Mouse (Mus musculus) forebrain, embryonic 14.5 days (tissue): ENCODE measurements around the gene Mdm2. TPM values are rescaled to one million over a fixed set of nuclear protein-coding genes. Genes with fewer than 3 reads are reported as not detected.
"Not testable (repeated sequence)": the region's sequence is repeated elsewhere in the genome, so short reads cannot be mapped to it uniquely, and the experiment has no call there.

Source experiments
- ATAC-seq: fragments of 200-750 bp; cut with Nextera tagmentation; 2 replicates; pipeline ENCODE4 v1.8.0; 2017; ENCODE audit warnings: mild to moderate bottlenecking, moderate library complexity
- DNase-seq: peaks from one replicate; pipeline ENCODE4 v3.0.0-alpha.2; 2015; ENCODE audit warnings: low spot score
- H3K27ac ChIP-seq: fragments of 300-500 bp; sonication (generic); 2 replicates; pipeline ENCODE4 v1.5.1; 2014; ENCODE audit warnings: low read depth, mild to moderate bottlenecking, control low read depth, low read length, moderate library complexity
- H3K27me3 ChIP-seq: fragments of 300-500 bp; sonication (generic); replicated peaks from 2 replicates; pipeline ENCODE4 v1.6.1; 2014; ENCODE audit warnings: low read length, control low read depth, mixed read lengths; ENCODE audit not compliant: control insufficient read depth, insufficient read depth
- H3K36me3 ChIP-seq: fragments of 300-500 bp; sonication (generic); 2 replicates; pipeline ENCODE4 v1.6.1; 2014; ENCODE audit warnings: low read length, control low read depth; ENCODE audit not compliant: control insufficient read depth, insufficient read depth
- H3K4me1 ChIP-seq: fragments of 300-500 bp; sonication (generic); 2 replicates; pipeline ENCODE4 v1.6.1; 2014; ENCODE audit warnings: antibody characterized with exemption, low read length, control low read depth; ENCODE audit not compliant: control insufficient read depth, insufficient read depth
- H3K4me2 ChIP-seq: fragments of 300-500 bp; sonication (generic); 2 replicates; pipeline ENCODE4 v1.6.1; 2014; ENCODE audit warnings: mild to moderate bottlenecking, control low read depth, low read length
- H3K4me3 ChIP-seq: fragments of 300-500 bp; sonication (generic); 2 replicates; pipeline ENCODE4 v1.5.1; 2014; ENCODE audit warnings: low read depth, low read length, control low read depth
- H3K9ac ChIP-seq: fragments of 300-500 bp; sonication (generic); 2 replicates; pipeline ENCODE4 v1.6.1; 2014; ENCODE audit warnings: mild to moderate bottlenecking, low read length, control low read depth, moderate library complexity
- H3K9me3 ChIP-seq: fragments of 300-500 bp; sonication (generic); replicated peaks from 2 replicates; pipeline ENCODE4 v1.6.1; 2016; ENCODE audit warnings: low read length, control low read depth, mixed read lengths; ENCODE audit not compliant: control insufficient read depth
- WGBS: fragments of 180-500 bp; shearing (Covaris S2); extraction: QIAGEN DNeasy Blood & Tissue Kit; methylation state at CpG from one replicate; pipeline ENCODE4 v1.1.7; 2014; 5-methylcytosine and 5-hydroxymethylcytosine counted together
- polyA plus RNA-seq: library from polyadenylated mRNA; unstranded; fragments of >200 nt; fragmentation: Nextera tagmentation; extraction: Ambion mirVana; gene quantifications from 2 replicates; pipeline ENCODE4 v1.2.1, GENCODE M21; 2014

The Mdm2 gene
- polyA plus RNA-seq, 1 experiment from 2014 or later = 33.0 TPM

DNA sequence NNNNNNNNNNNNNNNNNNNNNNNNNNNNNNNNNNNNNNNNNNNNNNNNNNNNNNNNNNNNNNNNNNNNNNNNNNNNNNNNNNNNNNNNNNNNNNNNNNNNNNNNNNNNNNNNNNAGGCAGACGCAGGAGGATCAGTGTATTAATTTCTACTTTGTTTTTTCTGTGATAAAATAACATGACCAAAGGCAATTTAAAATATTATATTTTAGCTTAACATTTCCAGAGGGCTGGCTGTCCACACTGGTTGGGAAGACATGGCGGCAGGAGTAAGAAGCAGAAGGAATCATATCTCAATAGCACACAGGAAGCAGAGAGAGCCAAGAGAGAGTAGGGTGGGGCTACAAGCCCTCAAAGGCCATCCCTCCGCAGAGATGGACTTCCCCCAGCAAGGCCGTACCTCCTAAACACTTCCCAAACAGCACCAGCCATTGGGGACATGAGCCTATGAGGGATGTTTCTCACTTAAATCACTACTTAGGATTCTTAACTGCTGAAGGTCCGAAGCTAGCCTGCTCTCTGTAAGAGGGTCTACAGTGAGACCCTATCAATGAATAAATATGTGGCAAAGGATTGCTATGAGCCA, 13.7 kb upstream of the Mdm2 start:
- Histone ChIP-seq H3K27me3 (no peaks in the 10 kb centered on the region), H3K36me3 (no peaks in the 10 kb centered on the region), H3K4me1 (no peaks in the 10 kb centered on the region), H3K9me3 (no peaks in the 10 kb centered on the region), H3K27ac (no peak overlapping the region), H3K4me2 (no peak overlapping the region), H3K4me3 (no peak overlapping the region), H3K9ac (no peak overlapping the region)
- no peak for DNase-seq
- WGBS = 79% methylated on average over 5 of the region's 5 CpGs
- ATAC-seq = no peak

DNA sequence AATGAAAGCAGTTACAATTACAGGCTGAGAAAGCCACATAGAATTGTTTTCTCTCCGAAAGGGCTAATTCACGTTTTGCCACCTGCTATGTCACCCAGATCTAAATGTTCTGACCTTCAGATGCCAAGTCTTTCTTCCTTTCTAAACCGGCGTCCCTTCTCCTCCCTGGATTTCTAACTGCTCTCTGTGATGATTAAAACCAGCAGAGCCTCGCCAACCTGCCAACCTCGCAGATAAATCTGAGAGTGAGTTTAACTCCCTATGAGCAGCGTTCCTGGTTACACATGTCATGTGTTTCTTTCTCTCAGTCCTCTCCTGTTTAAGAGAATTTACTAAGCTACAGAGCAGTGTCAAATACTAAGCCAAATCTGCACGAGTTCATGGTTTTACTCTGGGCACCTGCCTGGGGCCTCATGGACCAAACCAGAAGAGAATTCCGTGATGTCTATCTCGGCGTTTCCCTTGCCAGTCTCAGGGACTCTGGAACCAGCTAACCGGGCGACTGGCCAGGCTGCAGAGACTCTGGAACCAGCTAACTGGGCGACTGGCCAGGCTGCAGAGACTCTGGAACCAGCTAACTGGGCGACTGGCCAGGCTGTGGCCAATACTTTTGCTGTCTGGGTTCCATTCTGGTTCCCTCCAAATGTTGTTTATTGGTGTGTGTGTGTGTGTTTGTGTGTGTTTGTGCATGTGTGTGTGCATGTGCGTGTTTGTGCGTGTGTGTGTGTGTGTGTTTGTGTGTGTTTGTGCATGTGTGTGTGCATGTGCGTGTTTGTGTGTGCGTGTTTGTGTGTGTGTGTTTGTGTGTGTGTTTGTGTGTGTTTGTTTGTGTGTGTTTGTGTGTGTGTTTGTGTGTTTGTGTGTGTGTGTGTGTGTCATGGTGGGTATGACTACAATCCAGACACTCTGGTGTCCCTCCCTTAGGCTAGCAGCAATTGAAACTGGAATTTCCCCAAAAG, 7.9 kb upstream of the Mdm2 start:
- no peak overlapping the region for H3K4me2 ChIP-seq
- H3K9ac ChIP-seq = no peak overlapping the region
- no peaks in the 10 kb centered on the region for H3K4me1 ChIP-seq
- H3K36me3 ChIP-seq = no peaks in the 10 kb centered on the region
- H3K27ac ChIP-seq = peak overlapping the region; percentile 36; the same call in 1 of the 2 replicates
- DNase-seq (peak; percentile 13), ATAC-seq (no peak)
- no peaks in the 10 kb centered on the region for H3K27me3 ChIP-seq
- 66% methylated on average over 19 of the region's 19 CpGs for WGBS
- no peaks in the 10 kb centered on the region for H3K9me3 ChIP-seq
- no peak overlapping the region for H3K4me3 ChIP-seq

DNA sequence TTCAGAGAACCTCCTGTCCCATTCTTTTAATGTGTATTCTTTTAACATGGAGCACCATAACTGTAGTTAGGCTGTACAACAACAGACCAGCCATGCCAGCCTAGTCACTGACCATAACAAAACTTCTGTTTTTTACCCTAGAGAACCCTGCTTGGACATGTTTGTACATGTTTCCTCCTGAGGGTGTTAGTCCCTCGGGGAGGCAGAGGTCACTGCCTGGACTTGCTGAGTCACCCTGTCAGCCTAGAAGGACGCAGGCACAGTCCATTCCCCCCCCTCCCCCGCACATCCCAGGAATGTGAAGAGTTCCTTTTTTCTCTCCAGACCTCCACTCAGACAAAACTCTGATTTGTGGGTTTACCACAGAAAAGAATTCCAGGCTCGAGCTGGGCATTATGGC, 7.0 kb upstream of the Mdm2 start:
- DNase-seq (no peak), ATAC-seq (no peak)
- Histone ChIP-seq H3K9me3 (no peaks in the 10 kb centered on the region), H3K27me3 (no peaks in the 10 kb centered on the region), H3K9ac (no peak overlapping the region), H3K27ac (no peak overlapping the region), H3K4me1 (no peaks in the 10 kb centered on the region), H3K36me3 (no peaks in the 10 kb centered on the region), H3K4me2 (no peak overlapping the region), H3K4me3 (no peak overlapping the region)
- 13% methylated on average over 4 of the region's 4 CpGs for WGBS

DNA sequence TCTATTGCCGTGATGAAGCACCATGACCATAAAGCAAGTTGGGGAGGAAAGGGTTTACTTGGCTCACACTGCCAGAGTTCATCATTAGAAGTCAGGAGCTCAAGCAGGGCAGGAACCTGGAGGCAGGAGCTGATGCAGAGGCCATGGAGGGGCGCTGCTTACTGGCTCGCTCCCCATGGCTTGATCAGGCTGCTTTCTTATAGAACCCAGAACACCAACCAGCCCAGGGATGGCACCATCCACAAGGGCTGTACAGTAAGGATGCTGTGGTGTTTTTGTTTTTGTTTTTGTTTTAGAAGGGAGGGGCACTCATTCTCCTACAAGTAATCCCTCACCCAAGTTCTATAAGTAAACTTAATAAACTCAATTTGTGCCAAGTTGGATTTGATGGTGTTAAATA, 6.1 kb upstream of the Mdm2 start:
- H3K4me2 ChIP-seq = no peak overlapping the region
- no peaks in the 10 kb centered on the region for H3K27me3 ChIP-seq
- ATAC-seq (no peak), DNase-seq (no peak)
- H3K9me3 ChIP-seq = no peaks in the 10 kb centered on the region
- H3K27ac ChIP-seq = no peak overlapping the region
- no peak overlapping the region for H3K9ac ChIP-seq
- H3K4me3 ChIP-seq = no peak overlapping the region
- H3K36me3 ChIP-seq = no peaks in the 10 kb centered on the region
- H3K4me1 ChIP-seq = no peaks in the 10 kb centered on the region
- WGBS = 83% methylated on average over 3 of the region's 3 CpGs

DNA sequence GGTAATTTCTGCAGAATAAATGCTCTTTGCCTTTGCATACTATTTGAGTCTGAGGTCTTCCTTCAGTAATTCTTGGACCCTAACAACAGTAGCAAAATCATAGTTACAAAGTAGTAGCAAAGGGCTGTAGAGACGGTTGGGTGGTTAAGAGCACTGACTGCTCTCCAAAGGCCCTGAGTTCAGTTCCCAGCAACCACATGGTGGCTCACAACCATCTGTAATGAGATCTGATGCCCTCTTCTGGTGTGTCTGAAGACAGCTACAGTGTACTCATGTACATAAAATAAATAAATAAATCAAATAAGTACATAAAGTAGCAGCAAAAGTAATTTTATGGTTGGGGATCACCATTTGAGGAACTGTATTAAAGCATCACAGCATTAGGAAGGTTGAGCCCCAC, 5.1 kb upstream of the Mdm2 start:
- not testable (repeated sequence) for H3K4me1 ChIP-seq, H3K9ac ChIP-seq, DNase-seq, H3K4me2 ChIP-seq, H3K9me3 ChIP-seq, H3K36me3 ChIP-seq, H3K27me3 ChIP-seq, ATAC-seq, H3K27ac ChIP-seq, H3K4me3 ChIP-seq
- WGBS = 91% methylated on average over 1 of the region's 1 CpGs

DNA sequence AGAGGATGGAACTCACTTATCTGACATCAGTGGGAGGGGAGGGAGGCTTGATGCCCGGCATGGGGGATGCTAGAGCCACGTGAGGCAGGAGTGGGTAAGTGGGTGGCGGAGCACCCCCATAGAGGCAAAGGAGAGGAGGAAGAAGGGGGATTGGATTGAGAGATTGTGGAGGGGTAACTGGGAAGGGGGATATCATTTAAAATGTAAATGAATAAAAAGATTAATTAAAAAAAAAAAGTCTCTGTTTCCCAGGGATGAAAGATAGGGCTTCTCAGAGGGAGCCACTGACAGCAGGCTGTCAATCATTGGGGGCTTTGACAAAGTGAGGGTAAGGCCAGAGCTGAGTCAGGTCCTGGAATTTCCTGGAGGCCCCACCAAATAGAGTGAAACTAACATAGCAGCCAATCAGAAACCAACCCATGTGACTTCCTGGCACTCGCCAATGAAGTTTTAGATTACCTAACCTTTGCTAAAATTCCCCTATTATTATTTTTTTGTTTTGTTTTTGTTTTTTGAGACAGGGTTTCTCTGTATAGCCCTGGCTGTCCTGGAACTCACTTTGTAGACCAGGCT, 4.5 kb upstream of the Mdm2 start:
- H3K36me3 ChIP-seq = no peaks in the 10 kb centered on the region
- no peak for DNase-seq
- 74% methylated on average over 4 of the region's 4 CpGs for WGBS
- H3K4me2 ChIP-seq = no peak overlapping the region
- no peak overlapping the region for H3K4me3 ChIP-seq
- H3K4me1 ChIP-seq = peaks cover 3% of the 10 kb centered on the region; the same call in 1 of the 2 replicates
- H3K27ac ChIP-seq = no peak overlapping the region
- H3K9me3 ChIP-seq = no peaks in the 10 kb centered on the region
- ATAC-seq = no peak
- H3K9ac ChIP-seq = no peak overlapping the region
- H3K27me3 ChIP-seq = no peaks in the 10 kb centered on the region

DNA sequence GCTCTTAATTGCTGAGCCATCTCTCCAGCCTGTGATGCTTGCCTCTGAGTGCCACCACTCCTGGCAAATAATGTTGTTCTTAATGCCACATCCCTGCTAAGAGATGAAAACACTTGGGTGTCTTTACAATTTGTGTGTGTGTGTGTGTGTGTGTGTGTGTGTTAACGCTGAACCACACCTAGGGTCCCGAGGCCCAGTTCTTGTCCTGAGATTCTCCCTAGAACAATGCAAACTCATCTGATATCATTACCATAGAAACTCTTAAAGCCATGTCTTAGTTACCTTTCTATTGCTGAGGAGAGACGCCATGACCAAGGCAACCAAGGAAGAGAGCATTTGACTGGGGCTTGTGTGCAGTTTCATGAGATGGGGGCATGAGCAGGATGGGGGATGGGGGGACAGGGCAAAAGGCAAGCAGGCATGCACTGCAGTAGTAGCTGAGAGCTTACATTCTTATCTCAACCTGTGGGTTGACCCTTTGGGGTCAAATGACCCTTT, 3.5 kb upstream of the Mdm2 start:
- no peak overlapping the region for H3K27ac ChIP-seq
- no peak for DNase-seq
- no peaks in the 10 kb centered on the region for H3K9me3 ChIP-seq
- H3K4me3 ChIP-seq = no peak overlapping the region
- 88% methylated on average over 3 of the region's 3 CpGs for WGBS
- peaks cover 6% of the 10 kb centered on the region for H3K4me1 ChIP-seq
- H3K27me3 ChIP-seq = no peaks in the 10 kb centered on the region
- no peak overlapping the region for H3K9ac ChIP-seq
- no peak for ATAC-seq
- H3K36me3 ChIP-seq = 0 out of 2 replicates have a peak, but pooled peaks cover under 1% of the 10 kb centered on the region
- no peak overlapping the region for H3K4me2 ChIP-seq

DNA sequence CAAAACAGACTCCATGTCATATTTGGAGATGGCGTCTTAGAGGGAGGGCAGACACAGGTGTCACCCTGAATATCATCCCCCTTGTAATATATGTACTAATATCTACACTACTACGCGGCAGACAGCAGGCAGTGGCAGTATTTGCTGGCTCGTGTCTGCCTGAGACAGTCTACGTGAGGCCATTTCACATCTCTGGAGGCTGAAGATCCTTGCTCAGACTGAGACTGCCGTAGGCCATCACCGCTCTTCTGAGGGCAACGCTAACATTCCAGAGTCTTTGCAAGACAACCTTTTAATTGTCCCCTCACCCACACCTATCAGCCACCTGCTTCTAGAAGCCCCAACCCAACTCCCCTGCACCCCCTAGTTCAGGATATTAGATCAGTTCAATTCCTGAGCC, 2.9 kb upstream of the Mdm2 start:
- no peak overlapping the region for H3K4me2 ChIP-seq
- H3K4me3 ChIP-seq = no peak overlapping the region
- H3K27ac ChIP-seq = no peak overlapping the region
- H3K9me3 ChIP-seq = no peaks in the 10 kb centered on the region
- ATAC-seq = no peak
- no peaks in the 10 kb centered on the region for H3K27me3 ChIP-seq
- DNase-seq = no peak
- H3K9ac ChIP-seq = no peak overlapping the region
- 0 out of 2 replicates have a peak, but pooled peaks cover 6% of the 10 kb centered on the region for H3K36me3 ChIP-seq
- 93% methylated on average over 8 of the region's 8 CpGs for WGBS
- peaks cover 11% of the 10 kb centered on the region for H3K4me1 ChIP-seq
